Mouse (Mus musculus) B cell, adult 2 months (primary cell): ENCODE results near the gene Bfsp1.

ENCODE experiments used
- DNase-seq, 2 experiments: peaks; one replicate each; pipeline ENCODE4 v3.0.0; 2022

The Bfsp1 gene

DNA sequence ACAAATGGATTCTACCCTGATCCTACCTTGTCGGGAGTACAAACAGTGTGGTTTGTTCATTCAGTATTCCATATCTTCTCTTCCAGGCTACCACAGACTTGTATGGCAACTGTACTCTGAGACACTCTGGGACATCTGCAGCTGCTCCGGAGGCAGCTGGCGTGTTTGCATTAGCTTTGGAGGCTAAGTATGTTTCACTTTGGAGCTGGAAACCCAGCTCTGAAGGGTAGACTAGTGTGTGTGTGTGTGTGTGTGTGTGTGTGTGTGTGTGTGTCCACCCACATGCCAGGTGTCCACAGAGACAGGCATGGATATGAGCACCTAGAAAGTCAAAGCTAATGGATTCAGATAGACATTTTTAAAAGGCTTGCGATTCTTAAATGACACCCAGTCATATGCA lies 67.1 kb downstream of the Bfsp1 start:
- no peak for DNase-seq

DNA sequence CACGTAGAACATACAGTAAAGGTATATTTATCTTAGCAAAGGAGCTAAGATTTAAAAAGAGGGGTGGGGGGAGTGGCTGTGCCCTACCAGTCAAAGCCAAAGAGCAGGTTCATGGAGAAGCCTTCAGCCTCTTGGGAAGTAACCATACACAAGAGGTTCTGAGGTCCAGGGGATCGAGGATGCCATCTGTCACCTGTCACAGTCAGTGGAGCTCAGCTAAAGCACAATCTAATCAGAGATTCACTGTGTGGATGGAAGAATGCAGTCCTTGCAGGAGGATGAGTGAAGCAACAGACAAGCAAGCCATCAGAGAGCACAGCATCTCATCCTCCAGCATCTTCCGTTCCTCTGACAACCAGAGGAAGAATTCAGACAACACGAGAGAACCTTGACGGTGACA lies 73.1 kb downstream of the Bfsp1 start:
- no peak for DNase-seq

DNA sequence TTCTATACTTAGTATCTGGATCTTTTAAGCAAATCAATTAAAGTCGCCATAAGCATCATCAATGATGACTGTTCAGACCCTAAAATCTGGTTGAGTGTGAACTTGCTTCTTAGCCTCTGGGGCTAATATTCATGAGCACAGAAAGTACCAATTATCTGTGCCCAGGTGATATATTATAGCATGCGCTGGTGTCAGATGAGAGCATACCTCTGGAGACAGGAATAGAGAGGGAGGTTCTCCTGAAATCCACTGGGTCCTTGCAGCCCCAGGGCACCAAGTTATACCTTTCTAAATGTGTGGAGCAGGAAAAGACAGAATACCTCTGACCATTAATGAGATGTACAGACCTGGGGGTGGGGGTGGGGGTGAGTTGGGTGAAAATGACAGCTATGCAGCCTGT lies 82.7 kb downstream of the Bfsp1 start:
- no peak for DNase-seq
